In genomic region chr11:81092161-81092560, GRCm38 (mm10) we compare ENCODE assay signal across 19 mouse cellular contexts.
A peak's percentile ranks its signal among the peaks of the same experiment; 100 is the strongest.
DNase-seq lines count a peak whose midpoint lies in the region; TF ChIP-seq lines count a peak whose summit lies in the region.
"Had no signal": no experiment of that assay in that cellular context is flagged by ENCODE, and none has a peak within 500 bp of the region (broad histone marks: within the 10 kb centered on the region; RNA-seq: fewer than 3 reads in every experiment).

No protein-coding gene starts in this region.

- H3K27ac ChIP-seq in layer of hippocampus, adult 2 months, result peak overlapping the region; percentile 21; the same call in 1 of the 2 replicates
- H3K27ac ChIP-seq: embryonic facial prominence, embryonic 13.5 days; embryonic facial prominence, embryonic 15.5 days; forebrain, embryonic 10.5 days; forebrain, embryonic 12.5 days had no signal

- TF ChIP-seq CTCF in layer of hippocampus, adult 2 months (conservative IDR thresholded peaks at IDR 0.05), result no peak

- DNase-seq in layer of hippocampus, adult 2 months (ENCODE audit: low spot score in 2 of 2), result peak in 1 of 2 experiments; percentile 36
- no peak for DNase-seq in layer of hippocampus, postnatal 36 days
- peak; percentile 59 for DNase-seq in layer of hippocampus, adult 9-11 months
- DNase-seq in layer of hippocampus, postnatal 10 days (ENCODE audit: low spot score in 2 of 2), result no peak
- DNase-seq: adrenal gland, adult 2 months; adrenal gland, postnatal 10 days; adrenal gland, postnatal 25 days; cerebellum, adult 11 months; cerebellum, adult 18-20 months; cerebellum, adult 8-10 months; cerebellum, adult 9-11 months; cerebellum, postnatal 14 days; cerebellum, postnatal 36 days; embryo, embryonic 11 days had no signal

- H3K4me3 ChIP-seq in layer of hippocampus, adult 2 months, result no peak overlapping the region
- H3K4me3 ChIP-seq: embryonic facial prominence, embryonic 13.5 days; embryonic facial prominence, embryonic 15.5 days; erythroblast, embryonic 14.5 days; forebrain, embryonic 10.5 days; forebrain, embryonic 12.5 days had no signal
